ENCODE assay signal across 14 mouse cellular contexts in genomic region chr1:157547658-157548057, GRCm38 (mm10).
"Had no signal": no experiment of that assay in that cellular context is flagged by ENCODE, and none has a peak within 500 bp of the region (broad histone marks: within the 10 kb centered on the region; RNA-seq: fewer than 3 reads in every experiment).

No protein-coding gene starts in this region.

- H3K27me3 ChIP-seq: liver, embryonic 15.5 days; midbrain, embryonic 12.5 days; stomach, embryonic 15.5 days had no signal

- H3K4me3 ChIP-seq: left cerebral cortex, adult 2 months; limb, embryonic 10.5 days; liver, embryonic 15.5 days; megakaryocyte, embryonic 14.5 days; midbrain, embryonic 12.5 days; stomach, embryonic 15.5 days had no signal

- H3K9me3 ChIP-seq: limb, embryonic 10.5 days; liver, embryonic 15.5 days; midbrain, embryonic 12.5 days; stomach, embryonic 15.5 days had no signal

- ATAC-seq: intestine, embryonic 16.5 days had no signal

- H3K4me1 ChIP-seq: limb, embryonic 10.5 days; liver, embryonic 15.5 days; megakaryocyte, embryonic 14.5 days; midbrain, embryonic 12.5 days; stomach, embryonic 15.5 days had no signal

- H3K9ac ChIP-seq: liver, embryonic 15.5 days; midbrain, embryonic 12.5 days; stomach, embryonic 15.5 days had no signal

- DNase-seq: kidney, postnatal 10 days; kidney, postnatal 4 days; lung, adult 2 months; right cerebral cortex, postnatal 14 days; thymus, adult 2 months; thymus, postnatal 25 days had no signal

- H3K36me3 ChIP-seq: limb, embryonic 10.5 days; midbrain, embryonic 12.5 days; stomach, embryonic 15.5 days had no signal

- H3K27ac ChIP-seq: left cerebral cortex, adult 2 months; limb, embryonic 10.5 days; liver, embryonic 15.5 days; midbrain, embryonic 12.5 days; stomach, embryonic 15.5 days had no signal

- H3K4me2 ChIP-seq: liver, embryonic 11.5 days; liver, embryonic 15.5 days; midbrain, embryonic 12.5 days; stomach, embryonic 15.5 days had no signal
